In the genomic region with DNA sequence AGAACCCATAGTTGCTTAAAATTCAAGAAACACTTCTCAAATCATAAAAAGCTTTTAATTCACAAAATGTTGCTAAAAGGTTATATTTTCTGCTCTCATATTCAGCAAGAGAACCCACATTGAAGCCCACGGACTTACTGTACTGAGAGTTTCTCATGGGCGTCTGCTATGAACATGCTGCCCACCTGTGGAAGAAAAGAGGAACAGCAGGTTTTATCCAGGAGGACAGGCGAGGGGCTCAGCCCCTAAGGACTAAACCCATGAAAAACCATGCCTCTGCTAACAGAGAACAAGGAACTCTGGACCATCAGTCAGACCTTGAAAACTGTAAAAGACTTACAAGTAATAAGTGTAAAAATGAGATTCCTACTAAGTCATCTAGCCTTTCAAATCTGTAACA, we compare ENCODE assay signal across 9 mouse cellular contexts. TPM values are rescaled to one million over a fixed set of nuclear protein-coding genes. Genes with fewer than 3 reads are reported as not detected.
DNase-seq lines count a peak whose midpoint lies in the region; ATAC-seq lines count a peak whose summit lies in the region.
"Had no signal": no experiment of that assay in that cellular context is flagged by ENCODE, and none has a peak within 500 bp of the region (broad histone marks: within the 10 kb centered on the region; RNA-seq: fewer than 3 reads in every experiment).

No protein-coding gene starts in this region.

- H3K27me3 ChIP-seq in midbrain, embryonic 13.5 days, result no peaks in the 10 kb centered on the region
- no peaks in the 10 kb centered on the region for H3K27me3 ChIP-seq in midbrain, embryonic 11.5 days (ENCODE audit: control insufficient read depth, insufficient read depth, low read length)
- H3K27me3 ChIP-seq in splenic B cell, adult 2 months (ENCODE audit: control insufficient read depth, insufficient read depth, low read length, poor library complexity, severe bottlenecking), result no peaks in the 10 kb centered on the region
- H3K27me3 ChIP-seq: hindbrain, embryonic 15.5 days had no signal

- H3K4me2 ChIP-seq in midbrain, embryonic 13.5 days (replicated peaks), result no peak overlapping the region
- H3K4me2 ChIP-seq in midbrain, embryonic 11.5 days, result no peak overlapping the region
- H3K4me2 ChIP-seq: hindbrain, embryonic 15.5 days had no signal

- peak; percentile 48 to 52 for DNase-seq in cerebellum, postnatal 14 days
- DNase-seq in cerebellum, adult 9-11 months, result no peak
- no peak for DNase-seq in midbrain, embryonic 11.5 days (ENCODE audit: low spot score, missing footprints)
- peak; percentile 11 for DNase-seq in c-Kit-positive CD71-positive TER-119-positive erythroid progenitor cells, embryonic 14.5 days (ENCODE audit: low spot score)
- peak; percentile 10 to 26 for DNase-seq in layer of hippocampus, postnatal 36 days
- DNase-seq in splenic B cell, adult 2 months (ENCODE audit: low read depth, low spot score), result peak; percentile 62
- no peak for DNase-seq in gastrocnemius, adult 8-10 months (ENCODE audit: low spot score in 2 of 2)

- H3K27ac ChIP-seq in midbrain, embryonic 13.5 days, result no peak overlapping the region
- H3K27ac ChIP-seq in midbrain, embryonic 11.5 days (ENCODE audit: low read depth, low read length), result no peak overlapping the region
- H3K27ac ChIP-seq: hindbrain, embryonic 15.5 days had no signal

- H3K4me1 ChIP-seq in midbrain, embryonic 13.5 days (replicated peaks), result no peaks in the 10 kb centered on the region
- H3K4me1 ChIP-seq in midbrain, embryonic 11.5 days (ENCODE audit: control insufficient read depth, insufficient read depth, low read length), result no peaks in the 10 kb centered on the region
- H3K4me1 ChIP-seq: hindbrain, embryonic 15.5 days had no signal

- whole genome bisulfite sequencing in midbrain, embryonic 13.5 days, result 5% methylated on average over 3 of the region's 3 CpGs
- 10% methylated on average over 3 of the region's 3 CpGs for WGBS in midbrain, embryonic 11.5 days

- no peak overlapping the region for H3K9ac ChIP-seq in midbrain, embryonic 13.5 days (replicated peaks)
- H3K9ac ChIP-seq in midbrain, embryonic 11.5 days (ENCODE audit: low read length), result no peak overlapping the region
- H3K9ac ChIP-seq: hindbrain, embryonic 15.5 days had no signal

- no peak overlapping the region for H3K4me3 ChIP-seq in midbrain, embryonic 13.5 days (replicated peaks)
- no peak overlapping the region for H3K4me3 ChIP-seq in midbrain, embryonic 11.5 days (ENCODE audit: low read depth, low read length)
- H3K4me3 ChIP-seq: hindbrain, embryonic 15.5 days had no signal

- ATAC-seq in midbrain, embryonic 13.5 days, result peak; percentile 58; the same call in 1 of the 2 replicates
- no peak for ATAC-seq in midbrain, embryonic 11.5 days (ENCODE audit: low FRiP score)

- no peaks in the 10 kb centered on the region for H3K9me3 ChIP-seq in midbrain, embryonic 13.5 days
- no peaks in the 10 kb centered on the region for H3K9me3 ChIP-seq in midbrain, embryonic 11.5 days (ENCODE audit: control insufficient read depth, low read length)
- H3K9me3 ChIP-seq: hindbrain, embryonic 15.5 days had no signal

- peaks cover 54% of the 10 kb centered on the region for H3K36me3 ChIP-seq in midbrain, embryonic 13.5 days
- no peaks in the 10 kb centered on the region for H3K36me3 ChIP-seq in midbrain, embryonic 11.5 days (ENCODE audit: control insufficient read depth, insufficient read depth, low read length)
- peaks cover 2% of the 10 kb centered on the region for H3K36me3 ChIP-seq in splenic B cell, adult 2 months (ENCODE audit: control insufficient read depth, insufficient read depth, low read length, poor library complexity, severe bottlenecking)

RNA-seq across cellular contexts. Expression of a gene that starts 45.0 kb away (rescaled TPM):
- polyA plus RNA-seq in midbrain, embryonic 13.5 days (2015; fragmentation: Nextera tagmentation; extraction: Ambion mirVana), result 22.1 and 23.4 TPM in 2 replicates
- 13.9 and 14.2 TPM in 2 replicates for polyA plus RNA-seq in midbrain, embryonic 11.5 days (2014; fragmentation: Nextera tagmentation; extraction: Ambion mirVana)
- 10 to 100 TPM; 20.3 to 22.4 TPM for total RNA-seq in layer of hippocampus, postnatal 36 days (2021)
- 10 to 100 TPM; 11.2 to 12.5 (median 12.1) TPM for total RNA-seq in gastrocnemius, adult 8-10 months (2022)

RNA-seq across cellular contexts. Expression of a gene that starts 50.0 kb away (rescaled TPM):
- polyA plus RNA-seq in midbrain, embryonic 13.5 days (2015; fragmentation: Nextera tagmentation; extraction: Ambion mirVana), result 2.0 TPM in 2 replicates
- 1.0 and 1.4 TPM in 2 replicates for polyA plus RNA-seq in midbrain, embryonic 11.5 days (2014; fragmentation: Nextera tagmentation; extraction: Ambion mirVana)
- total RNA-seq in layer of hippocampus, postnatal 36 days (2021), result 1 to 10 TPM; 5.7 to 7.3 TPM
- 1 to 10 TPM; 3.4 to 5.1 (median 4.1) TPM for total RNA-seq in gastrocnemius, adult 8-10 months (2022)

Comparison
In these comparisons a context has a peak if more than half of its experiments do, and no peak if none do; other contexts are left out.
1. DNase-seq: peak in cerebellum, postnatal 14 days (2 of 2), c-Kit-positive CD71-positive TER-119-positive erythroid progenitor cells, embryonic 14.5 days (single experiment), layer of hippocampus, postnatal 36 days (2 of 2) and splenic B cell, adult 2 months (single experiment); none in cerebellum, adult 9-11 months (single experiment), midbrain, embryonic 11.5 days (single experiment) and gastrocnemius, adult 8-10 months (0 of 2).